Comparison of ENCODE assay signal across 8 mouse cellular contexts in genomic region chr10:26564462-26564861, GRCm38 (mm10).
DNase-seq lines count a peak whose midpoint lies in the region; ATAC-seq lines count a peak whose summit lies in the region.
"Had no signal": no experiment of that assay in that cellular context is flagged by ENCODE, and none has a peak within 500 bp of the region (broad histone marks: within the 10 kb centered on the region; RNA-seq: fewer than 3 reads in every experiment).

No protein-coding gene starts in this region.

- H3K9ac ChIP-seq in heart, embryonic 13.5 days = no peak overlapping the region
- H3K9ac ChIP-seq: liver, embryonic 15.5 days had no signal

- no peaks in the 10 kb centered on the region for H3K9me3 ChIP-seq in heart, embryonic 13.5 days
- H3K9me3 ChIP-seq in midbrain, embryonic 10.5 days (replicated peaks) = no peaks in the 10 kb centered on the region
- H3K9me3 ChIP-seq: liver, embryonic 15.5 days had no signal

- 55% methylated on average over 11 of the region's 11 CpGs for WGBS in heart, embryonic 13.5 days
- 76% methylated on average over 11 of the region's 11 CpGs for WGBS in midbrain, embryonic 10.5 days

- H3K4me3 ChIP-seq in heart, embryonic 13.5 days = no peak overlapping the region
- H3K4me3 ChIP-seq in midbrain, embryonic 10.5 days = no peak overlapping the region
- H3K4me3 ChIP-seq: liver, embryonic 15.5 days had no signal

- peaks cover 15% of the 10 kb centered on the region for H3K4me1 ChIP-seq in heart, embryonic 13.5 days
- H3K4me1 ChIP-seq in midbrain, embryonic 10.5 days = no peaks in the 10 kb centered on the region
- H3K4me1 ChIP-seq: liver, embryonic 15.5 days had no signal

- H3K36me3 ChIP-seq in heart, embryonic 13.5 days = no peaks in the 10 kb centered on the region
- no peaks in the 10 kb centered on the region for H3K36me3 ChIP-seq in midbrain, embryonic 10.5 days
- H3K36me3 ChIP-seq: liver, embryonic 15.5 days had no signal

- ATAC-seq in CD4-positive, CD25-positive, alpha-beta regulatory T cell, adult 4 months = peak; percentile 78
- no peak for ATAC-seq in heart, embryonic 13.5 days (ENCODE audit: extremely low read depth, insufficient number of reproducible peaks, low FRiP score, low TSS enrichment)

- no peak overlapping the region for H3K27ac ChIP-seq in heart, embryonic 13.5 days (replicated peaks)
- H3K27ac ChIP-seq in midbrain, embryonic 10.5 days (replicated peaks) = no peak overlapping the region
- H3K27ac ChIP-seq: liver, embryonic 15.5 days had no signal

- H3K4me2 ChIP-seq in heart, embryonic 13.5 days = peak overlapping the region; percentile 31
- H3K4me2 ChIP-seq: liver, embryonic 15.5 days had no signal

- DNase-seq in A20 (ENCODE audit: low read depth, low spot score) = peak; percentile 37
- peak; percentile 7 for DNase-seq in embryo, embryonic 11.5 days (ENCODE audit: low read depth, low spot score)
- peak; percentile 16 to 19 for DNase-seq in left cerebral cortex, adult 18-20 months (ENCODE audit: low spot score in 2 of 2)
- peak; percentile 16 for DNase-seq in midbrain, embryonic 10.5 days (ENCODE audit: low spot score)
- DNase-seq in telencephalon, adult 2 months (ENCODE audit: low read depth, low spot score) = peak; percentile 29

- no peaks in the 10 kb centered on the region for H3K27me3 ChIP-seq in heart, embryonic 13.5 days (replicated peaks)
- H3K27me3 ChIP-seq in midbrain, embryonic 10.5 days (ENCODE audit: low read depth, poor library complexity, severe bottlenecking) = no peaks in the 10 kb centered on the region
- H3K27me3 ChIP-seq: liver, embryonic 15.5 days had no signal
